Mouse (Mus musculus) hematopoietic stem cell, adult 5-6 weeks (primary cell): Measurements from ENCODE around the gene Neurod1. TPM values are rescaled to one million over a fixed set of nuclear protein-coding genes. Genes with fewer than 3 reads are reported as not detected.
A peak's percentile ranks its signal among the peaks of the same experiment; 100 is the strongest.

Experiments
- ATAC-seq, 2 experiments: fragments of 125-278 bp in 1 of 2; replicated peaks in 1 of 2; 2 replicates each; pipeline ENCODE4 v1.8.0; 2016 to 2017; ENCODE audit warnings: inconsistent platforms in 2 of 2, mild to moderate bottlenecking in 2 of 2, moderate number of reproducible peaks in 2 of 2, low read depth in 1 of 2, moderate TSS enrichment in 1 of 2; ENCODE audit not compliant: low FRiP score in 2 of 2, poor library complexity in 2 of 2, severe bottlenecking in 2 of 2, insufficient read depth in 1 of 2, low TSS enrichment in 1 of 2
- total RNA-seq: library from RNA; stranded (forward); fragments of 172-1452, 232-1000 nt; gene quantifications from 2 replicates; pipeline ENCODE4 v1.2.3, GENCODE M21; 2017

Neurod1 gene
- total RNA-seq, 1 experiment from 2014 or later = not detected

DNA sequence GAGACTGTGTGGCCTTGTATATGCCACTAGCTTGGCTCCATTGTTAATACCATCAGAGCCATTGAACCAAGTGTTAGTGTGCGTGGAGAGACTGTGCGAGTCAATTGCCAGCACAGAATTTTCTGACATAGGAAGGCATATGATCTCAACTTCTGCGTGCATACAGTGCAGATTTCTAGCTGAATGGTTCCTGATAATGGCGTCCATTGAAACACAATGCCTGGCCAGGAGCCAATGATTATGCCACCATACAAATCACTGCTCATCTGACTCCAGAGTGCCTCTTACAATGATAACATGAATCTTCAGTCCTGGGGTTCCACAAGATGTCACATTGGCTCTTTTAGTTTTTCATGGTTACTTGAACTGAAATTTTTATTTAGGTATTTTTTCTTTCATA is 7.2 kb downstream of the Neurod1 start:
- ATAC-seq = no peak

DNA sequence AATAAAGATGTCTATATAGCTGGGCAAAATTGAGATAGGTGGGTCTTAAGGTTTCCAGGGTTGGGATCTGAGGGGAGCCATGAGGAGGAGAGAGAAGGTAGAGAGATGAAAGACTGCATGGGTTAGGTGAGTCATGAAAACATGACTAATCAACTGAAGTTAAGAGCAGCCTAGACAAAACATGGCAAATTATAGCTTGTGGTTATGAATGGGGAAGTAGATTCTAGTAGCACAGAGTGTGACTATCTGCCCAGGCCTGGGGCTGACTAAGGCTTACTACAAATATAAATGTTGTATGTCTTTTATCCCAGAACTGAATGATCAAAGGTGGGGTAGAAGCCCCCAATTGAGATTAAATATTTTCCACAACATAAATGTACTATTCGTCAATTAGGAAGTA is 9.4 kb downstream of the Neurod1 start:
- ATAC-seq = peak; percentile 74 to 85

DNA sequence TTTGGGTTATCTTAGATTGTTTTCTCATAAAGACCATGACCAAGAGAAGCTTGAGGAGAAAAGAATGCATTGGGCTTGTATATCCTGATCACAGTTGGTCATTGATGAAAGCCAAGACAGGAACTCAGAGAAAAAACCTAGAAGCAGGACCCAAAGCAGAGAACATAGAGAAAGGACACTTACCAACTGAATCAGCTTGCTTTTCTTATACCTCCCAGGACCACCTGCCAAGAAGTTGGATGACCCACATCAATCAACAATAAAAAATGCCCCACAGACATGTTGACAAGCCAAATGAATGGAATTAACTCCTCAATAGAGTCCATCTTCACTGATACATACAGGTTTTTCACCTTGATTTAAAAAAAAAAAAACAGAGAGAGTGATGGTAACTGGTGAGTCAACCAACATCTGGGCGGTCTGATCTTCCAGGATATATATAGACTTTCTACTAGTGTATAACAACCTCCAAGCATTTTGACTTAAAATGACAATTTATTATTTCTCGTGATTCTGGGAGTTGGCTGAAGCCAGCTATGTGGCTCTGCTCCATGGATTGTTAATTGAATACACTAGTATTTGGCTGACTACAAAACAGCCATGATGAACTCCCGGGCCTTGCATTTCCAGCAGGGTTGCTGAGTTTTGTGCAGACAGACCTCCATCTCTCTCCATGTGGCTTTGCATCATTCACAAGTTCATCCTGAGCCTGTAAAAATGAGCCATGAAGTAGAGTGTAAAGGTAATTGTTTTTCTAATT is 12.5 kb downstream of the Neurod1 start:
- ATAC-seq = no peak

DNA sequence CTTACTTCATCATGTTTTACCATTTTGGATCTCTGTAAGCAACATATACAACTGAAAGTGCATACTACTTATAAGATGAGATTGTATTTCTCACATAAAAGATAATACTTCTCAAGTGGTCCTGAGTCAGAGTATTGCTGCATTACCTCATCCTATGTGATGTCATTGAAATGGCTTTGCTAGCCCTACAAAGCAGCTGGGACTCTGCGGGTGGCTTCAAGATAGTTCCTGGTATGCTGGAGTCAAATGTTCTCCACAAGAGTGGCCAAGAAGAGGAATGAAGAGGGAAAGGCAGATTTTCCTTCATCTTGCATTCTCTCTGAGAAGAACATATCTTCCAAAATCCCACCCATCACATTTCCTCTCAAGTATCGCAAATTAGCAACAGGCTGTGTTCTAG is 13.2 kb downstream of the Neurod1 start:
- ATAC-seq = no peak

DNA sequence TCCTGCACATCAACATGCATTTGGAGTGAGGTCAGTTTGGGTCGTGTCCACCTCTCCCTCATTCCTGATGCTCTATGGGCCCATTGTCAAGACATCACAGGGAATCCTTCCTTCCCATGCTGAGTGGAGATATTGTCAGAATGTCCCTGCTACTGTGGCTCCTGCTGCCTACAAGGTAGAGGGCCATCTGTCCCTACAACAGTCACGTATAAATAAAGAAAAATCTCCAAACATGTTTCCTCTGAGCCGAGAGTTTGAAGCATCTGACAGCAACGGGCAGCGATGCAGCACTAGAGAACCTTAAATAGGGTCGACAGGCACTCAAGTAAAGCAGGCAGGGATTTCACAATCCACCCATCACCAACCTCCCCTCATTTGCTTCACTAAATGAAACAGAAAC is 13.6 kb downstream of the Neurod1 start:
- ATAC-seq = no peak

DNA sequence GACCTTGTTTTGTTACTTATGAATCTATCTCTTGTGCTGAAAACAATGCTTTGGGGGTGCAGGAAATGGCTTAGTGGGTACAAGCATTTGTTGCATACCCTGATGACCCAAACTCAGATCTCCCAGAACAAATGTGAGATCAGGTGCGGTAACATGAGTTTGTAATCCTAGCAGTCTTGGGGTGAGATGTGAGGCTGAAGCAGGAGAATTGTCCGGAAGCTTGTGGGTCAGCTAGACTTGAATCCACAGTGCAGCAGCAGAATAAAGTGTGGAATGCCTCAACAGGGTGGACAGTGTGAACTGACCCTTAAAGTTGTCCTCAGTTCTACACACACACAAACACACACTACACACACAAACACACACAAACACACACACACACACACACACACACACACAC is 14.3 kb downstream of the Neurod1 start:
- no peak for ATAC-seq

DNA sequence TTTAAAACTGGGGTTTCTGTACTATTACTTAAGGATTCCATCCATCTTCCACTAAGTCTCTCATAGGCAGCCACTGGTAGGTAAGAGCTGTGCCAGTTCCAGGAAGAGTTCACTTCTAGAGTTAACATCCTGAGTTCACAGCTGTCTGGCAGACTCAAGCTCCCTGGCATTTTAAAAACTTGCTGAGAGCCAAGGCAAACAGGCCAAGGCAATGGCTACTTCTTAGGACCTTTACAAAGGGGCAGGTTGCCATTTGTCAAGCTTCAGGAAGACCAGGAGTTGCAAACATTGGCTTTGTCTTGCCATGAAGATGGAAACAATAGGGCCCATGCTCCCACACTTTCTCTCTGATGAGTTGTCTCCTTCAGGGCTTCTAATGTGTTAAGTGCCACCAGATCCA is 26.5 kb downstream of the Neurod1 start:
- no peak for ATAC-seq

DNA sequence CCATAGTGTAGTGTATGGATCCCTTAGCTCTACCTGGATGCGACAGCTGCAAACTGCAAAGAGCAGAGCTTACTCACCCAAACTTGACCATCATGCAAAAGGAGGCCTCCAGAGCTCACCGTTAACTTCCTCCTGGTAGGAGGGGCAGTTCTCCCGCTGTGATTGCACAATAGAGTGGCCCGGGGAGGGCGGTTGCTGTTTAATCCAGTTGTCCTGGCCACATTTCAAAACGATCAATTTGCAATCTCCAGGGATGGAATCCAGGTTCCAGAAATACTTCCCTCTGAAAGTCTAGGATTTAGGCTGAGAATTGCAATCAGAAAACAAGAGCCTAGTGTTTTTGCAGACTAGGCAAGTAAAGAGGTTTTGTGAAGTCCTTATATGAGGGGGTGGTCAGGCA is 26.9 kb downstream of the Neurod1 start:
- ATAC-seq = no peak

DNA sequence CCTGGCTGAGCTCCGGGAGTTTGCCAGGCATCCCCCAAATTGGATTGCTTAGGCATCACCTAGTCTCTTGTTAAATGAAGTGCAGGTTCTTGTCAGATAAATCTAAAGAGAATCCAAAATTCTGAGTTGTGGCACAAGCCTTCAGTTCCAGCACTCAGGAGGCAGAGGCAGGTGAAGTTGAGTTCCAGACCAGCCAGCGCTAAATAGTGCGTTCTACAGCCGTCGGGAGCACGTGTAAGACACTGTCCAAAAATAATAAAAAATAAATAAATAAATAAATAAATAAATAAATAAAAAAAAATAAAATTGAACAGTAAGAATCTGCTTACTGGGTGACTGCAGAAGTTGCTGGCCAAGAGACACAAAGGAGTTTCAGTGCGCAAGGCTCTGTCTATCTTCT is 27.4 kb downstream of the Neurod1 start:
- ATAC-seq = no peak

DNA sequence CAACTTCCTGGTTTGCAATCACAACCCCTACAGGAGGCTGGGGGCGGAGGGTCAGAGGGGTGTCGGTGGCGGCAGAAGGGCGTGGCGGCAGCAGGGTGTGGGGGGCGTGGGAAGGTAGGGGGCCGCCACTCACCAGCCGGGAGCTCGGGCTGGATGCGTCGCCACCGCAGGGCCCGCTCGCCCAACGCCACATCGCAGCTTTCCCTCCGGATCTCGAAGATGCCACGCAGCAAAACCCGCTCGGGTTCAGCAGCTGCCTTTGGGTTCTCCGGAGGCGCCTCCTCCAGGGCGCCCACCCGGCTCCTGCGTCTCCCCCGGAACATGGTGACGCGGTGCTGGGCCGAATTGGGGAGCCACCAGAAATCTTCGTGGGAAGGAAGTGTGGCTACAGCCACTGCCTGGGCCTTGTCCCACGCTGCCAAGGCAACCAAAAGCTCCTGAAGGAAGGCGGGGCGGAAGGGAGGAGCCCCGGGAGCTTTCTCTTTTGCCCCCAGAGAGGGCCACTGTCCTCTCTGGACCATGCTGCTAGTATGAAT is 27.9 kb downstream of the Neurod1 start:
- ATAC-seq = peak; percentile 69 to 70

DNA sequence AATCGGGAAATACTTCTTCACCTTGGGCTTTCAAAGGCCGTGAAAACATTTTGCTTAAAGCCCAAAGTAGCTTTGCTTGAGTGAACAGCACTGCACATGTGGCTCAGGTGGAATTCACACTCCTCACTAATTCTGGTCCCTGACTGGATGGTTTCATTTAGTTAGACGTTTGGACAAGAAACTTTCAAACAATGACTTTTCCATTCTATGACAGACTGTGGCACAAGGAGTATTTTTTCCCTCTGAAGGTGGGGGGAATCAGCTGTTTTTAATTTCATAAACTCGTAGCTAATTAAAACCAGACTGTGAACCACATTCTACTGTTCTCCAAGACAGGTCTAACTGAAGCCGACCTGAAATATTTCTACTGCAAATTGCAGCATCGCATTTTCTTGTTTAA is 28.5 kb downstream of the Neurod1 start:
- no peak for ATAC-seq

DNA sequence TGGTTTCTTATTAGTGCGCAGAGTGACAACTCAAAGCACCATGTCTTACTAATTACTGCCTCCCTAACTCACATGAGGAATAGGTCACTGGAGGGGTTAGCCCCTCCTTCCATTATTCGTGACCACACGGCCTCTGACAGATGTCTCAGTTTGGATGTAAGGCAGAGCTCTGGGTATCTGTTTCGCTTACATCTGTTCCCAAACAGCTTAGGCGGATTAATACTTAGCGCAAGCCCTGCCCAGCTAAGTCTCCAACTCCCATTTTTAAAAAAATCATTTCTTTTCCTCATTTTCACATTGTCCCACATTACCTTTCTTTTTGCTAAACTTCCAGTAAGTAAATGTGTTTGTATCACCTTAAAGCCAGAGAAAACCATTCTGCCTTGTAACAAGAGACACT is 34.9 kb downstream of the Neurod1 start:
- ATAC-seq = no peak

DNA sequence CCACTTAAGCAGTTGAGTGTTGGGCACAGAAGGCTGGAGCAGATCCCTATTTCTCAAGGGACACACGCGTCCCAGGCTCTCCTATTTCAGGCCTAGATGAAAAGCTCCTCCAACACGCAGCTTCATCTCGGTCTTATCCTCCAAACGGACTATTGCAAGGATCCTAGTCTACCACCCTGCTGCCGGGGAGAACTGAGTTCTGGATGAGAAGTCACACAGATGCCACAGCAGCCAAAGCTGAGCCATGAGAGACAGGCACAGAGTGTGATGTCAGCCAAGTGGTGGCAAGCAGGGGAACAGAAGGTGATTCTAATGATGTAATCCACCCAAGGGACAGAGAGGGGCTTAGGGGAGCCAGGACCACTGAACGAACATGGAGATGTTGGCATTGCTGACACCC is 42.0 kb downstream of the Neurod1 start:
- ATAC-seq = no peak

DNA sequence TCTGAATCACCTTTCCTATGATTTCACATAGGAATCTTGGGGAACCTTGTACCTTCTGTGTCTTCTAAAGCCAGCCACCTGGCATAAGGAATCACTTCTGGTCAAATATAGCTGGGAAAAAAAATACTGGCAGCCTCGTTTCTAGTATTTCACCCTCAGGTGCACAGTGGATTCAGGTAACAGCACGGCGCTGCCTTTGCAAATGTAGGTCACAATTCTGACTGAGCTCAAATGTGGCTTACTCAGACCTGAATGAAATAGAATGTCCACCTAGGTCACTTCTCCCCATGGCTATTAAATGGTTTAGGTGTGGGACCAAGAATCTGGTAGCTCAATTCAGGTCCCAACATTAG is 45.7 kb downstream of the Neurod1 start:
- ATAC-seq = no peak

DNA sequence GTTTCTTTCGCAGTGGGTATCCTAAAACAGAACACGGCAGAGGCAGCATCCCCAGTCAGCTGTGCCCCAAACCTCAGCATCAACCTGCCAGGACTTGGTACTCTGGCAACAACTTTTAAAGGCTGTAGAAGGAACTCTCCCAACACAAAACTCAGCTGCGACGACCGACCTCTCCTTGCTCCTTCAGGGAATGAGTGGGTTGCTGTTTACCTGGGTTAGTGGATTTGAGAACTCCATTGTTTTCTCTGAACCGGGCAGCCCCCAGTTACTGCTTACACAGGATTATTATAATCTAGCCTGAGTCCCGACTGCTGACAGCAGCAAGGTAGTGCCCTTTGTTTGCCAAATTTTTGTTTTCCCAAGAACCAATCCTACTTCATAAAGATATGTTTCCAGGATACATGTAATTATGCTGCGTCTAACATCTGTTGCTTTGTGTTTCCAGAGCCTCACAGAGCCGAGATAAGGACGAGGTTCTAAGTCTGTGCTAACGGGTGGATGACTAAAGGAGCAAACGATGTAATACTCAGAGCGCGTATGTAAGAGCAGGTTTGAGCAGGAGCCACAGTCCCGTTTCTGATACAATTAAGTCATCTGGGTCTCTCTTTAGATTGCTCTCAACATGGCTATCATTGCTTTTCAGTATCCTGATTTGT is 46.2 kb downstream of the Neurod1 start:
- no peak for ATAC-seq

DNA sequence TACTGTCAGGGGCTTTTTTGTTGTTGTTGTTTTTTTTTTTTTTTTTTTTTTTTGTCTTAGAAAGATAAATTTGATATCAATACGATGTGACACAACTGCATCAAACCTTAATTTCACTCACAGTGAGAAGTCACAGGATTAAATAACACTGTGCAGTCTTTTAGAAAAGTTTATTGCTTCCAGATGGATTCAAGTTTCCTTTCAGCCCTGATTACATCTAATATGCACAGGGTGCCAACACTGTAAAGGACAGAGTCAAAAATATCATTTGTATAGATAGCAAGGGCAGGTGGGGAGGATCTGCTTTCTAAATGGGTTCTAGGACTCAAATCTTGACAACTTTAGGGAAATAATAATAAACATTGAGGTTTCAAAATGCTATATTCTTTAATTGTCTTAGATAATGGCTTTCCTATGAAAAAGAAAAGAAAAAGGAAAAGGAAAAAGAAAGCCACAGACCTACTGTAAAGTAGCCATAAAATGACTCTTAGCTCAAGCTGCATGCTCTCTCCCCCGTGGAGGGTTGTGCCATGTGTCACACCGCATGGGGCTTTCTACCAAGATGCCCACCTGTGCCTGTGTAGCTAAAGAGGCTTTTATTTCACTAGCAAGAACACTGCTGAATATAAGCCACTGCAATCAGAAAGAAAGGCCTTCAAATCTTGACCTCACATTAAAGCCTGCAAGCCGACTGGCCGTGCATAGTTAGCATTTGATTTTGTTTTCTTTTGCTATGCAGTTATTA is 50.7 kb downstream of the Neurod1 start:
- ATAC-seq = no peak
